In genomic region chr2:71985730-71986129, GRCm38 (mm10) we compare ENCODE assay signal across 15 mouse cellular contexts. TPM values are rescaled to one million over a fixed set of nuclear protein-coding genes. Genes with fewer than 3 reads are reported as not detected.
"Had no signal": no experiment of that assay in that cellular context is flagged by ENCODE, and none has a peak within 500 bp of the region (broad histone marks: within the 10 kb centered on the region; RNA-seq: fewer than 3 reads in every experiment).

No protein-coding gene starts in this region.

- H3K4me2 ChIP-seq: lung, embryonic 14.5 days; midbrain, embryonic 12.5 days; neural tube, embryonic 12.5 days had no signal

- H3K4me3 ChIP-seq: midbrain, embryonic 12.5 days; neural tube, embryonic 12.5 days had no signal

- H3K36me3 ChIP-seq: midbrain, embryonic 12.5 days; neural tube, embryonic 12.5 days had no signal

- DNase-seq: lung, adult 18-20 months; lung, embryonic 14.5 days; lung, postnatal 36 days; midbrain, embryonic 14.5 days; retina, postnatal 1 day; right cerebral cortex, postnatal 25 days; right cerebral cortex, postnatal 4 days; spleen, adult 18-20 months; thymus, adult 18-20 months; thymus, postnatal 25 days; thymus, postnatal 4 days had no signal

- H3K9me3 ChIP-seq: megakaryocyte, embryonic 14.5 days; midbrain, embryonic 12.5 days; neural tube, embryonic 12.5 days had no signal

- H3K9ac ChIP-seq: lung, embryonic 14.5 days; midbrain, embryonic 12.5 days; neural tube, embryonic 12.5 days had no signal

- H3K27ac ChIP-seq: macrophage; midbrain, embryonic 12.5 days; neural tube, embryonic 12.5 days had no signal

RNA-seq across cellular contexts. Expression of gene Rapgef4, which starts 4.7 kb away (rescaled TPM):
- polyA plus RNA-seq: macrophage had no signal
